Mouse (Mus musculus) MEL (cell line): ENCODE measurements at regions not wholly inside any gene's neighbourhood (a gene's known extent, or its start where the extent isn't known, plus 50 kb on each side); places are given as distances from the start of the nearest gene placed in this dataset.

Source experiments
- DNase-seq: peaks from one replicate; pipeline ENCODE4 v3.0.0; 2011; ENCODE audit warnings: low read depth, low spot score
- H3K27ac ChIP-seq: 2 replicates; pipeline ENCODE4 v1.5.1; 2012; ENCODE audit warnings: low read depth, mild to moderate bottlenecking, control low read depth, low read length, moderate library complexity; ENCODE audit not compliant: control insufficient read depth
- H3K27me3 ChIP-seq, 2 experiments: fragments of 150-350 bp in 1 of 2; sonication (generic) in 1 of 2; 2 replicates each; pipeline ENCODE4 v1.6.1; 2012; ENCODE audit warnings: low read length in 2 of 2, mild to moderate bottlenecking in 2 of 2, improper control_type of control experiment in 1 of 2, moderate library complexity in 1 of 2; ENCODE audit not compliant: insufficient read depth in 2 of 2, control insufficient read depth in 1 of 2
- H3K36me3 ChIP-seq, 2 experiments: 2 replicates each; pipeline ENCODE4 v1.6.1; 2012 to 2014; ENCODE audit warnings: low read length in 2 of 2, improper control_type of control experiment in 1 of 2, inconsistent platforms in 1 of 2, mild to moderate bottlenecking in 1 of 2; ENCODE audit not compliant: insufficient read depth in 2 of 2, control insufficient read depth in 1 of 2
- H3K4me1 ChIP-seq, 2 experiments: fragments of 150-350 bp in 1 of 2; sonication (generic) in 1 of 2; 2 replicates each; pipeline ENCODE4 v1.6.1; 2012; ENCODE audit warnings: low read length in 2 of 2, improper control_type of control experiment in 1 of 2, mild to moderate bottlenecking in 1 of 2; ENCODE audit not compliant: insufficient read depth in 2 of 2, control insufficient read depth in 1 of 2
- H3K4me3 ChIP-seq, 2 experiments: fragments of 150-350 bp in 1 of 2; sonication (generic) in 1 of 2; 2 replicates each; pipeline ENCODE4 v1.5.1; 2012; ENCODE audit warnings: low read depth in 2 of 2, low read length in 2 of 2, mild to moderate bottlenecking in 2 of 2, moderate library complexity in 2 of 2, control low read depth in 1 of 2, improper control_type of control experiment in 1 of 2; ENCODE audit not compliant: control insufficient read depth in 1 of 2, insufficient read depth in 1 of 2
- H3K79me2 ChIP-seq: 2 replicates; pipeline ENCODE4 v1.6.1; 2012; ENCODE audit warnings: mild to moderate bottlenecking, low read length, moderate library complexity; ENCODE audit not compliant: control insufficient read depth, poor library complexity, insufficient read depth
- H3K9ac ChIP-seq: 2 replicates; pipeline ENCODE4 v1.6.1; 2012; ENCODE audit warnings: low read depth, mild to moderate bottlenecking, control low read depth, low read length, moderate library complexity; ENCODE audit not compliant: control insufficient read depth, poor library complexity, severe bottlenecking
- H3K9me3 ChIP-seq: fragments of 150-350 bp; sonication (generic); replicated peaks from 2 replicates; pipeline ENCODE4 v1.6.1; 2012; ENCODE audit warnings: mild to moderate bottlenecking, low read length, improper control_type of control experiment, moderate library complexity; ENCODE audit not compliant: insufficient read depth
- BHLHE40 ChIP-seq: IDR thresholded peaks from 2 replicates; pipeline ENCODE4 v1.6.1; 2012; ENCODE audit warnings: low read depth, mild to moderate bottlenecking, inconsistent platforms, low read length, improper control_type of control experiment, borderline replicate concordance
- CHD2 ChIP-seq: IDR thresholded peaks from 2 replicates; pipeline ENCODE4 v1.6.1; 2011; ENCODE audit warnings: low read length, improper control_type of control experiment
- ELF1 ChIP-seq: IDR thresholded peaks from 2 replicates; pipeline ENCODE4 v1.6.1; 2014; ENCODE audit warnings: low read depth, mild to moderate bottlenecking, inconsistent platforms, low read length, improper control_type of control experiment, moderate library complexity
- GABPA ChIP-seq: IDR thresholded peaks from 2 replicates; pipeline ENCODE4 v1.6.1; 2012; ENCODE audit warnings: low read depth, mild to moderate bottlenecking, inconsistent platforms, low read length, improper control_type of control experiment, moderate library complexity
- HCFC1 ChIP-seq: IDR thresholded peaks from 2 replicates; pipeline ENCODE4 v1.6.1; 2012; ENCODE audit warnings: low read depth, mild to moderate bottlenecking, inconsistent platforms, low read length, improper control_type of control experiment, moderate library complexity
- KAT2A ChIP-seq: conservative IDR thresholded peaks from 2 replicates; pipeline ENCODE4 v1.6.1; 2012; ENCODE audit warnings: low read depth, low read length, improper control_type of control experiment, inconsistent platforms
- MAFK ChIP-seq: IDR thresholded peaks from 2 replicates; pipeline ENCODE4 v1.6.1; 2011; ENCODE audit warnings: low read depth, mild to moderate bottlenecking, low read length, improper control_type of control experiment, borderline replicate concordance
- MAX ChIP-seq: IDR thresholded peaks from 2 replicates; pipeline ENCODE4 v1.6.1; 2011; ENCODE audit warnings: low read length, improper control_type of control experiment
- MAZ ChIP-seq: IDR thresholded peaks from 2 replicates; pipeline ENCODE4 v1.6.1; 2012; ENCODE audit warnings: low read depth, mild to moderate bottlenecking, inconsistent platforms, low read length, improper control_type of control experiment
- MYB ChIP-seq: IDR thresholded peaks from 2 replicates; pipeline ENCODE4 v1.6.1; 2011; ENCODE audit warnings: mild to moderate bottlenecking, low read depth, low read length, improper control_type of control experiment
- MYC ChIP-seq: IDR thresholded peaks from 2 replicates; pipeline ENCODE4 v1.6.1; 2011; ENCODE audit warnings: low read depth, mild to moderate bottlenecking, low read length, improper control_type of control experiment, moderate library complexity
- POLR2A ChIP-seq, 2 experiments: IDR thresholded peaks; 2 replicates each; pipeline ENCODE4 v1.6.1; 2011 to 2012; ENCODE audit warnings: low read length in 2 of 2, mild to moderate bottlenecking in 2 of 2, control low read depth in 1 of 2, improper control_type of control experiment in 1 of 2, low read depth in 1 of 2, moderate library complexity in 1 of 2; ENCODE audit not compliant: control insufficient read depth in 1 of 2, insufficient read depth in 1 of 2, poor library complexity in 1 of 2
- POLR2AphosphoS5 ChIP-seq: IDR thresholded peaks from 2 replicates; pipeline ENCODE4 v1.6.1; 2012; ENCODE audit warnings: low read depth, borderline replicate concordance, mild to moderate bottlenecking, inconsistent platforms, low read length, moderate library complexity, mixed read lengths
- RAD21 ChIP-seq: IDR thresholded peaks from 2 replicates; pipeline ENCODE4 v1.6.1; 2011; ENCODE audit warnings: mild to moderate bottlenecking, low read depth, low read length, improper control_type of control experiment
- RCOR1 ChIP-seq: IDR thresholded peaks from 2 replicates; pipeline ENCODE4 v1.6.1; 2012; ENCODE audit warnings: low read depth, mild to moderate bottlenecking, inconsistent platforms, low read length, improper control_type of control experiment
- SIN3A ChIP-seq: IDR thresholded peaks from 2 replicates; pipeline ENCODE4 v1.6.1; 2012; ENCODE audit warnings: low read length, improper control_type of control experiment, inconsistent platforms
- TAL1 ChIP-seq: IDR thresholded peaks from 2 replicates; pipeline ENCODE4 v1.6.1; 2012; ENCODE audit warnings: mild to moderate bottlenecking, inconsistent platforms, low read length, moderate library complexity, mixed read lengths
- UBTF ChIP-seq: IDR thresholded peaks from 2 replicates; pipeline ENCODE4 v1.6.1; 2012; ENCODE audit warnings: low read depth, mild to moderate bottlenecking, inconsistent platforms, low read length, improper control_type of control experiment, moderate library complexity, borderline replicate concordance; ENCODE audit not compliant: insufficient read depth
- USF1 ChIP-seq: IDR thresholded peaks from 2 replicates; pipeline ENCODE4 v1.6.1; 2014; ENCODE audit warnings: low read depth, mild to moderate bottlenecking, inconsistent platforms, low read length, improper control_type of control experiment, moderate library complexity
- ZC3H11A ChIP-seq: IDR thresholded peaks from 2 replicates; pipeline ENCODE4 v1.6.1; 2012; ENCODE audit warnings: low read depth, mild to moderate bottlenecking, inconsistent platforms, low read length, improper control_type of control experiment
- ZKSCAN1 ChIP-seq: IDR thresholded peaks from 2 replicates; pipeline ENCODE4 v1.6.1; 2012; ENCODE audit warnings: low read depth, mild to moderate bottlenecking, inconsistent platforms, low read length, improper control_type of control experiment, moderate library complexity
- ZMIZ1 ChIP-seq: IDR thresholded peaks from 2 replicates; pipeline ENCODE4 v1.6.1; 2012; ENCODE audit warnings: low read depth, mild to moderate bottlenecking, inconsistent platforms, low read length, improper control_type of control experiment, moderate library complexity
- ZNF384 ChIP-seq: IDR thresholded peaks from 2 replicates; pipeline ENCODE4 v1.6.1; 2012; ENCODE audit warnings: low read depth, mild to moderate bottlenecking, inconsistent platforms, low read length, improper control_type of control experiment

DNA sequence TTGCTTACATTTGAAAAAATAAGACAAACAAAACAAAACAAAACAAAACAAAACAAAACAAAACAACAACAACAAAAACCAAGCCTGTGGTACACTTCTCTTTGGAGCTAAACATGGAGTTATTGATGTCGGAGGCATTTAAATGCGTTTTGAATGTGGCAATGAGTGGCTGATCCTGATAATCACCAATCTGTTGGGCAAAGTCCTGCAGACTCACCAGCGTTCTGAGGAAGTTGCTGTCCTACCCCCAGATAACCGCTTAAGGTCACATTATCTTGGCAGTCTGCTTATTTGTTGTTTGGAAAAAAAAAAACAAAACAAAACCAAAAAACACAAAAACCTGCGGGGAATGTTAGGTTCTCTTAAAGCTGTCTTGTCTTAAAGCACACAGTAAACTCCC is 205.4 kb downstream of the Hace1 start:
- Histone ChIP-seq H3K9ac (no peak overlapping the region), H3K4me3 (no peak overlapping the region)
- peak; percentile 5 for DNase-seq

DNA sequence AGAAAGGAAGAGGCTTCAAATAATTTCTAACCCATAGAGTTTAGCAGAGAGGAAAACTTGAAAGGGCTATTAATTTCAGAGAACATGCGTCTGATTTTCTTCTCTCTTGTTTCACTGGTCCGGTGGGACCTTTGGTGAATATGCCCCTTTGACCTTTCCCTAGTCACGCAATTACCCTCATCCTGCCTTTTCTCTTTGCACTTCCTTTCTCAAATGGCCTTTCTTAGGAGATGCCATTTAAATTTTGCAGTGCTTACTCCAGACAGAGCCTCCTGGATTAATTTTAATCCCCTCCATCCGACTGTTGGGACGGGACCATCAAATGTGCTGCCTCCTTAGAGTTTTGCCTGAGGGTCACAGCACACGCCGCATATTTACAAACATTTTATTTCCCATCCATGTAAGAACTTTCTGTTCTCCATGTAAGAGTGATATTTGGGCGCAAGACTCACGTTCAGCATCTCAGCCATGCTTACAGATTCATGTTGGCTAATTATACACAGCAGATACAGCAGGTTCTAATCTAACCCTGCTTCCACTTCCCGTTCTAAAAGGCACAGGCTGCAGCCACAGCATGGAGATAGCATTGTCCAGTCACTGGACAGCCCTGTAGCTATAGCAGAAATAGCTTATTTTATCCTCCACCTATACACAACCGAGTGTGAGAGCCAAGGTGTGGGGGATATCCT is 206.0 kb downstream of the Hace1 start:
- Histone ChIP-seq H3K9me3 (no peaks in the 10 kb centered on the region), H3K27ac (no peak overlapping the region), H3K4me3 (no peak overlapping the region), H3K9ac (no peak overlapping the region), H3K79me2 (no peaks in the 10 kb centered on the region), H3K36me3 (no peaks in the 10 kb centered on the region), H3K27me3 (no peaks in the 10 kb centered on the region), H3K4me1 (no peaks in the 10 kb centered on the region)
- no peak for DNase-seq
- no peak for TF ChIP-seq GABPA
- TF ChIP-seq MYC, result no peak
- no peak for TF ChIP-seq ZKSCAN1
- TF ChIP-seq MYB, result no peak
- no peak for TF ChIP-seq UBTF
- TF ChIP-seq POLR2A (IDR thresholded peaks at IDR 0.05; ENCODE audit: control insufficient read depth in 1 of 2, insufficient read depth in 1 of 2, low read depth in 1 of 2, low read length in 2 of 2, poor library complexity in 1 of 2), result no peak
- no peak for TF ChIP-seq MAX
- TF ChIP-seq CHD2, result no peak
- no peak for TF ChIP-seq BHLHE40
- no peak for TF ChIP-seq ELF1
- no peak for TF ChIP-seq HCFC1
- TF ChIP-seq USF1, result no peak
- no peak for TF ChIP-seq TAL1
- TF ChIP-seq POLR2AphosphoS5, result no peak
- no peak for TF ChIP-seq SIN3A
- TF ChIP-seq ZMIZ1, result no peak

More for the DNA sequence above, 205.4 kb downstream of the Hace1 start:
- TF ChIP-seq ELF1, result no peak
- no peak for TF ChIP-seq UBTF
- no peak for TF ChIP-seq POLR2AphosphoS5
- TF ChIP-seq MAFK, result no peak
- TF ChIP-seq RCOR1, result no peak
- no peak for TF ChIP-seq HCFC1
- no peak for TF ChIP-seq ZC3H11A
- TF ChIP-seq RAD21, result no peak
- no peak for TF ChIP-seq ZNF384
- TF ChIP-seq KAT2A, result no peak
- no peak for TF ChIP-seq MAZ
- Histone ChIP-seq H3K27me3 (no peaks in the 10 kb centered on the region), H3K79me2 (no peaks in the 10 kb centered on the region), H3K36me3 (no peaks in the 10 kb centered on the region), H3K27ac (no peak overlapping the region), H3K9me3 (no peaks in the 10 kb centered on the region), H3K4me1 (no peaks in the 10 kb centered on the region)
